Mouse (Mus musculus) frontal cortex, postnatal 14 days (tissue): ENCODE data around the gene Col5a3.

Experiments
- DNase-seq, 2 experiments: peaks; one replicate each; pipeline ENCODE4 v3.0.0; 2022; ENCODE audit warnings: low spot score in 2 of 2

Gene Col5a3

GRCm38 (mm10) chr9:20805706-20806105 is 9.2 kb downstream of the Col5a3 start:
- no peak for DNase-seq

GRCm38 (mm10) chr9:20805159-20805495 is 9.7 kb downstream of the Col5a3 start:
- DNase-seq: no peak

- no peak for DNase-seq
Observed at GRCm38 (mm10) chr9:20804266-20805158, 10.4 kb downstream of the Col5a3 start.

GRCm38 (mm10) chr9:20794108-20794806 is 20.6 kb downstream of the Col5a3 start:
- peak; percentile 47 to 61 for DNase-seq

GRCm38 (mm10) chr9:20790345-20790744 is 24.5 kb downstream of the Col5a3 start:
- DNase-seq: no peak

- no peak for DNase-seq
Observed at GRCm38 (mm10) chr9:20789651-20790050, 25.2 kb downstream of the Col5a3 start.

- no peak for DNase-seq
Observed at GRCm38 (mm10) chr9:20787992-20788391, 26.9 kb downstream of the Col5a3 start.

- no peak for DNase-seq
Observed at GRCm38 (mm10) chr9:20785055-20785454, 29.8 kb downstream of the Col5a3 start.

GRCm38 (mm10) chr9:20781286-20781685 is 33.6 kb downstream of the Col5a3 start:
- DNase-seq: no peak

- no peak for DNase-seq
Observed at GRCm38 (mm10) chr9:20765274-20765673, 49.6 kb downstream of the Col5a3 start.

- no peak for DNase-seq
Observed at GRCm38 (mm10) chr9:20763099-20763498, 51.8 kb downstream of the Col5a3 start.

GRCm38 (mm10) chr9:20762197-20762961 is 52.5 kb downstream of the Col5a3 start:
- DNase-seq: no peak

GRCm38 (mm10) chr9:20761388-20761787 is 53.5 kb downstream of the Col5a3 start:
- no peak for DNase-seq

- no peak for DNase-seq
Observed at GRCm38 (mm10) chr9:20760813-20761212, 54.1 kb downstream of the Col5a3 start.

- DNase-seq: no peak
Observed at GRCm38 (mm10) chr9:20758896-20759295, 56.0 kb downstream of the Col5a3 start.

GRCm38 (mm10) chr9:20758243-20758642 is 56.6 kb downstream of the Col5a3 start:
- DNase-seq: no peak

GRCm38 (mm10) chr9:20757087-20757955 is 57.5 kb downstream of the Col5a3 start:
- no peak for DNase-seq

- no peak for DNase-seq
Observed at GRCm38 (mm10) chr9:20756081-20756700, 58.7 kb downstream of the Col5a3 start.

GRCm38 (mm10) chr9:20754335-20754734 is 60.5 kb downstream of the Col5a3 start:
- DNase-seq: no peak

- no peak for DNase-seq
Observed at GRCm38 (mm10) chr9:20751477-20752029, 63.3 kb downstream of the Col5a3 start.

- DNase-seq: no peak
Observed at GRCm38 (mm10) chr9:20749213-20749612, 65.7 kb downstream of the Col5a3 start.
